Mouse (Mus musculus) liver, embryonic 14.5 days (tissue): ENCODE results near the gene Ash1l.

Source experiments
- CTCF ChIP-seq: IDR thresholded peaks from 2 replicates; pipeline ENCODE4 v1.5.1; 2016; ENCODE audit warnings: antibody characterized with exemption, low read depth, control low read depth
- EP300 ChIP-seq: IDR thresholded peaks from 2 replicates; pipeline ENCODE4 v1.6.1; 2016; ENCODE audit warnings: antibody characterized with exemption, low read depth

DNA sequence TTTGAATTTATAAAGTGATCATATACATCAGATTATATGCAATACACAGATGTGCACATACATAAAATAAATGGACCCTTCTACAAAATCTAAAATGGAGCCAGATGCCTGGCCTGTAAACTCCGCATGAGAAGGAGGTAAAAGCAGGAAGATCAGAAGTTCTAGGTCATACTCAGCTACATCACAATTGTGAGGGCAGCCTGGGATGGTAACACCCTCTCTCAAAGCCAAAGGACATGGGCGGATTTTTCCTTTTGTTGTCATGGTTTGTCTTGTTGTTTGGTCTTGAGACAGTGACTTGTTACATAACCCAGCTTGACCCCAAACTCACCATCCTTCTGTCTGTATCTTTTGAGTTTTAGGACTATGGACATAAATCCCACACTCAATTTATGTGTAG is 44.7 kb upstream of the Ash1l start:
- no peak for TF ChIP-seq CTCF
- TF ChIP-seq EP300 = no peak
